Mouse (Mus musculus) leukemia stem cell, adult 10-12 weeks (primary cell): ENCODE data around the gene Aif1. TPM values are rescaled to one million over a fixed set of nuclear protein-coding genes. Genes with fewer than 3 reads are reported as not detected.

Experiments
- polyA plus RNA-seq: library from polyadenylated mRNA; stranded (reverse); fragments of >175 nt; gene quantifications from 2 replicates; pipeline ENCODE4 v1.2.3, GENCODE M21; 2012; ENCODE audit warnings: low replicate concordance

The Aif1 gene
- 1.9 and 3.8 TPM in 2 replicates for polyA plus RNA-seq

GRCm38 (mm10) chr17:35175968-35176367 lies at the start of gene Aif1:
Gene Aif1, minus strand, starts transcription at chr17:35176068.

DNA sequence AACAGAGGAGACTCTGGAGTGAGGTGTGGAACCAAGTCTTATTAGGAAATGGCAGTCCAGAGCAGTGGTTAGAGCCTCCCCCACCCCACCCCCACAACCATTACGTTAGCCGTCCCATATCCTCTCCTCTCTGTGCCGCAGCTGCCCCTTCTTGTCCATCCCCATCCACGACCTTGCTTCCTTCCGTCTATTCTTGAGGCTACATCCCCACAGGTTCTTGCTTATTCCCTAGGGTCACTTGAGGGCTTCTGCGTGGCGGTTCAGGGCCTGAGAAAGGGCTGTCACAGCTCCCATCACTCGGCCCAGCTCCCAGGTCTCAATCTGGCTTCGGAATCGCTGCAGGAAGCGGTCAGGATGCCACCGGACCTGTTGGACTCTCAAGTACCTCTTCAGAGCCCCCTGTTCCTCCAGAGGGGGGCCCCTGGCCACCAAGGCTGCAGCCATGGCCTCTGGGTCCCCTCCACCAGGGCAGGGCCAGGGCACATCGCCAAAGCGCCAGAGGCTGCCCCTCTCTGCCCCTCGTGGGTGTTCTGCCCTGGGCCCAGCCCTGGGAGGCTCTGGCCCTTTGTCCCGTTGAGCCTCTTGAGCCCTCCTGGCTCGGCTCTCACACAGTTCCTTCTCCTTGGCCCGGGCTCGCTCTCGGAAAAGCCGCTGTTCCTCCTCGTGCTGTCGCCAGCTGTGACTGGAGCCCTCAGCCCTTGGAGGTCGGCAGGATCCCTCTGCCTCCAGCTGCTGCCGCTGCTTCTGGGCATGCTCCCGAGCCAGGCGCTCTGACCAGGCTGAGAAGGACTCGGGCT lies 44.5 kb upstream of the Aif1 start, which contains the start of gene Gm16181:
TSS of gene Gm16181 (plus strand) at position 679 of the 797 bp plus-strand sequence.

GRCm38 (mm10) chr17:35204494-35205379 lies 28.9 kb upstream of the Aif1 start, which contains the start of gene Lta:
Gene Lta, minus strand, starts transcription at chr17:35205351.

DNA sequence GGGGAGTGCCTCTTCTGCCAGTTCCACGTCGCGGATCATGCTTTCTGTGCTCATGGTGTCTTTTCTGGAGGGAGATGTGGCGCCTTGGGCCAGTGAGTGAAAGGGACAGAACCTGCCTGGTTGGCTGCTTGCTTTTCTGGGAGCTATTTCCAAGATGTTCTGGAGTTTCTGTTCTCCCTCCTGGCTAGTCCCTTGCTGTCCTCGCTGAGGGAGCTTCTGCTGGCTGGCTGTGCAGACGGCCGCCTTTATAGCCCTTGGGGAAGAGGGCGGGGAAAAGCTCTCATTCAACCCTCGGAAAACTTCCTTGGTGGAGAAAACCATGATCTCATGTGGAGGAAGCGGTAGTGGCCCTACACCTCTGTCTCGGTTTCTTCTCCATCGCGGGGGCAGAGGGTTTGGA lies 25.9 kb upstream of the Aif1 start, which contains the start of gene Tnf:
TSS of gene Tnf (minus strand) at position 221 of the 400 bp plus-strand sequence.

DNA sequence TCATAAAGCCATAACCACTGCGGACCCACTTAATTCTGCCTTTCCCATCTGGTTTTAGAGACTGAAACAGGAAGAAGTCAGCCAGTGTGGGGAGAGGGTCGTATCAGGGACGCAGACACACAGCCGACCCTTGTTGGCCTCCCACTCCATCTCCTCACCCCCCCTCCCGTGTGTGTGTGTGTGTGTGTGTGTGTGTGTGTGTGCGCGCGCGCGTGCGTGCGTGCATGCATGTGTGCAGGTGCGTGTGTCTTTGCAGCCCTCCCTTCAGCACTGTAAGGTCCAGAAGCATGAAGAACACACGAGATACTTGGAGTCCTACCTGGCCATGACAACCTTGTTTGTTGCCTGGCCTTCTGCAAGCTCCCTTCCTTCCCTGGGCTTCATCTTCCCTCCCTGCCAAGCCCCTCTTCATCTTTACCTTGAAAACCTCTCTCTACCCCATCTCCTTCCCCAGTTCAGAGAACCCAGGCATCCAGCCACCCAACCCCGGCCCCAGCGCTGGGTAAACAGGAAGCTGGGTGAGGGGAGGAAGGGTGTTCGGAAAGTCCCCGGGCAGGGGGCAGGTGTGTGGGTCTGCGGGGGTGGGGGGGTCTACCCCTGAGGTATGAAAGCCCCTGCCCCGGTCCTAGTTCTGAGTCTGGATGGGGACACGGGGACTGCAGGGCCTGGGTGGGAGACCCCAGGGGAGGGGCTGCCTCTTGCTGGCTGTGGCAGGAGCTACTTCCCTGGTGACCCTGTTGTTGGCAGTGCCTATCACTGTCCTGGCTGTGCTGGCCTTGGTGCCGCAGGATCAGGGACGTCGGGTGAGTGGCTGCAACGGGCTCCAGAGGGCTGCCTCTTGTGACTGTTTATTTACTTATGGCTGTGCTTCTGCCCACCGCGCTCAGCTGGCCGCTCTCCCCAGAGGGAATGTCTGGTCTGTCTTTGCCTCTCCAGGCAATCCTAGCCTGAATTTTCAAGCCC lies 18.3 kb upstream of the Aif1 start, which contains the start of gene Ltb:
TSS of gene Ltb (plus strand) at position 559 of the 963 bp plus-strand sequence.

GRCm38 (mm10) chr17:35187959-35188610 lies 12.2 kb upstream of the Aif1 start, which contains the start of gene Lst1:
Gene Lst1, minus strand, starts transcription at chr17:35188439.

DNA sequence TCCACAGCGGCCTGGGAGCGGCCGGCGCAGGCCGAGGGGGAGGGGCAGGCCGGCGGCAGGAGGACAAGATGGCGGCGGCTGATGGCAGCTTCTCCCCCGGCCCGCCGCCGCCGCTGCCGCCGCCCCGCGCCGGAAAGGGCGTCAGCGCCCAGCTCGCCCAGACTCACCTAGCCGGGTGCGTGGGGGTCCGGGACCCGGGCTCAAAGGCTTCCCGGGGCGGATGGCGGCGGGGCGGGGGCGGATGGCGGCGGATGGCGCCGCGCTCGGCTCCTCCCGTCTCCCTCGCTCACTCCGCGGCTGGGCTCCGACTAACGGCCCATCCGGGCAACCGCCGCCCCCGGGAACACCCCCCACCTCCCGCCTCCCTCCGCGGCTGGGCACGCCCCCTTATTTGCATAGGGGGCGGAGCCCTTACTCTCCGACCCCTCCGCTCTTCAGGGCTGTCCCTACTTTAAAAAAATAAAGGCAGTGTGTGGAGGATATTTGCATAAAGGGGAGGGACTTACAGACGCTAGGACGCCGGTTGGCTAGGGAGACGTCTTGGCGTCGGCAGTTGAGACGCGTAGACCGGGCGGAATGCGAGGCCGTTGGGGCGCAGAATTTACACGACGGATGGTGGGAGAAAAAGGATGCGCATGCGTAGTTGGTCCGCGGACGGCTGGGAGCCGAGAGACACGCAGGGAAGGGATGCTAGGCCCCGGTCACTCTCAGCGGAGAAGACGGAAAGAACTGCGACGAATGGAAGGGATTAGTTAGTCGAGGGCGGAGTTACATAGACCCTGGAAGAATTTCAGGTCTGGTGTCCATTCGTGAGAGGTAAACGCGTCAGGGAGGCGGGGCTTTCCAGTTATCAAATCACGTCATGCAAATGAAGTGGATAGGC lies 11.1 kb downstream of the Aif1 start, which contains the start of gene Prrc2a:
TSS of gene Prrc2a (minus strand) at position 330 of the 883 bp plus-strand sequence.

DNA sequence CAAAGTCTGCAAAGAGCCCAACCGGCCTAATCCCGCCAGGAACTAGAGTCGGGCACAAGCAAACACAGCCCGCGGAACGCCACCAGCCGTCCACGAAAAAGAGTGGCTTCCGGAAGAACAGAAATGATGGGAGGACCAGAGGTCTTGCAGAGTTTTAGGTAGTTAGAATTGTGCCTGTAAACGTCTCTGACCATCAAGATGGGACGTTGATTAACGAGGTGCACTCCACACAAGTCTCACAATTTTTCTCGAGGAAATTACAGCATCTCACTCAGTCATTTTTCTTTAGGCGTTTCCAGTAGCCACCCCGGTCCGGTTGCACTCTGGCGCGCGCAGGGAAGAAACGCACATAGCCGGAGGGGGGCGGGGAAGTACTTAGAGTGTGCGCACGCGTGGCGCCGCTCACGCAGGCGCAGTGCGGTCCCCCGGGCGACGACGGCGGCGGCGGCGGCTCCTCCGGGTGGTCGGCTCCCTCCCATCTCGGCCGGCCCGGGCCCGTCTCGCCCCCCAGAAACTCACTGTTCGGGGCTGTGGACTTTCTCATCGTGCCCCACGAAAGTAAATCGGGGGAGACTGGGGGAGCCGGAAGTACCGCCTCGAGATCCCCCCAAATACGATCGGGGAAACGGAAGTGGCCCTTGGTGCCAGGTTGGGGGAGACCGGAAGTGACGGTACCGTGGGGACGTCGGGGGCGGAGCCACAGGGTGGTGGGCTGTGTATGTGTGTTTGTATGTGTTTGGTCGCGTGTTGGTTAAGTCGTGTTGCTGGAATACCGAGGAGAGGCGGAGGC lies 40.9 kb downstream of the Aif1 start, which contains the start of gene Bag6:
TSS of gene Bag6 (plus strand) at position 378 of the 790 bp plus-strand sequence.

GRCm38 (mm10) chr17:35131500-35132173 lies 44.2 kb downstream of the Aif1 start, which contains the start of gene Apom:
Gene Apom, minus strand, starts transcription at chr17:35132050.

DNA sequence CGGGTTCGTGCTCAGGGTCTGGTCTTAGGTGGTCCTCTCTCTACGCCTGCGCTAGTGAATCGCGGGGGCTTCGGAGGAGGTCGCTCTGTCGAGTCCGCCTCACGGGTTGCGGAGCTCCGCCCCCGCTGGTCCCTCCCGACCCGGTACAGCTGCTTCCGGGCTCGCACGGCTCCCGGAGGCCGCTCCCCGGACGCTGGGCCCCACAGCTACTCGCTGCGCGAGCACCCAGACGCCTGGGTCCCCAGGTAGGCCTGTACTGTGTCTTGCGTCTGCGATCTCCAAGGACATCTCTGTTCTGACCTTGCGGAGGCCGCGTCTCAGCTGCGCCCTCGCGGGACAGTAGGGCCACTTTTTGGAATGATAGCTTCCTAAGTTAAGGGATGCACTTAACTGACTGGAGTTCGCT lies 49.7 kb downstream of the Aif1 start, which contains the start of gene D17H6S53E:
TSS of gene D17H6S53E (plus strand) at position 168 of the 406 bp plus-strand sequence.

GRCm38 (mm10) chr17:35121871-35122303 lies 54.0 kb downstream of the Aif1 start, which contains the start of gene Csnk2b:
Gene Csnk2b, minus strand, starts transcription at chr17:35122053.

GRCm38 (mm10) chr17:35121143-35121799 lies 54.6 kb downstream of the Aif1 start, which contains the start of gene Gpank1:
Gene Gpank1, plus strand, starts transcription at chr17:35121455.

Other genes starting within 250 kb of the Aif1 start
- 22.5 and 43.0 TPM in 2 replicates for gene Neu1, start 244.8 kb downstream of the Aif1 start, polyA plus RNA-seq
- gene Hspa1b, start 216.8 kb downstream of the Aif1 start, polyA plus RNA-seq, result 16.5 and 41.3 TPM in 2 replicates
- gene Gm20481, start 206.2 kb downstream of the Aif1 start, polyA plus RNA-seq, result not detected in 2 replicates
- gene Hspa1a, start 203.9 kb downstream of the Aif1 start, polyA plus RNA-seq, result 3.5 and 6.7 TPM in 2 replicates
- not detected in 2 replicates for gene Hspa1l, start 203.4 kb downstream of the Aif1 start, polyA plus RNA-seq
- 146 and 328 TPM in 2 replicates for gene Lsm2, start 194.2 kb downstream of the Aif1 start, polyA plus RNA-seq
- 1,671 and 2,394 TPM in 2 replicates for gene Vars, start 175.1 kb downstream of the Aif1 start, polyA plus RNA-seq
- gene Vwa7, start 159.5 kb downstream of the Aif1 start, polyA plus RNA-seq, result 1.2 and 1.8 TPM in 2 replicates
- 8.2 and 32.0 TPM in 2 replicates for gene Sapcd1, start 148.1 kb downstream of the Aif1 start, polyA plus RNA-seq
- 33.3 and 82.0 TPM in 2 replicates for gene Msh5, start 129.3 kb downstream of the Aif1 start, polyA plus RNA-seq
- 197 and 295 TPM in 2 replicates for gene Clic1, start 126.1 kb downstream of the Aif1 start, polyA plus RNA-seq
- 22.4 and 54.0 TPM in 2 replicates for gene Ddah2, start 117.0 kb downstream of the Aif1 start, polyA plus RNA-seq
- gene Ly6g6c, start 110.7 kb downstream of the Aif1 start, polyA plus RNA-seq, result 0.34 TPM in 1 of 2 replicates, not detected in the other
- gene Mpig6b, start 109.9 kb downstream of the Aif1 start, polyA plus RNA-seq, result 0.27 and 0.54 TPM in 2 replicates
- gene Ly6g6e, start 99.2 kb downstream of the Aif1 start, polyA plus RNA-seq, result not detected in 2 replicates
- gene Ly6g6d, start 98.0 kb downstream of the Aif1 start, polyA plus RNA-seq, result not detected in 2 replicates
- 0.31 TPM in 1 of 2 replicates, not detected in the other for gene Ly6g6f, start 90.5 kb downstream of the Aif1 start, polyA plus RNA-seq
- 312 and 354 TPM in 2 replicates for gene Abhd16a, start 86.8 kb downstream of the Aif1 start, polyA plus RNA-seq
- not detected in 2 replicates for gene Ly6g5c, start 67.8 kb downstream of the Aif1 start, polyA plus RNA-seq
- gene Ly6g5b, start 60.6 kb downstream of the Aif1 start, polyA plus RNA-seq, result 0.71 TPM in 1 of 2 replicates, not detected in the other
- 76.3 and 112 TPM in 2 replicates for gene Gpank1, start 54.6 kb downstream of the Aif1 start, polyA plus RNA-seq
- 69.5 and 70.4 TPM in 2 replicates for gene Csnk2b, start 54.0 kb downstream of the Aif1 start, polyA plus RNA-seq
- gene D17H6S53E, start 49.7 kb downstream of the Aif1 start, polyA plus RNA-seq, result 9.5 and 12.1 TPM in 2 replicates
- gene Apom, start 44.0 kb downstream of the Aif1 start, polyA plus RNA-seq, result 0.24 TPM in 1 of 2 replicates, not detected in the other
- 803 and 946 TPM in 2 replicates for gene Bag6, start 40.9 kb downstream of the Aif1 start, polyA plus RNA-seq
- gene Prrc2a, start 11.2 kb downstream of the Aif1 start, polyA plus RNA-seq, result 1,544 and 3,522 TPM in 2 replicates
- gene Lst1, start 12.4 kb upstream of the Aif1 start, polyA plus RNA-seq, result 1.1 and 24.0 TPM in 2 replicates
- 75.8 and 165 TPM in 2 replicates for gene Ltb, start 18.4 kb upstream of the Aif1 start, polyA plus RNA-seq
- 2.6 and 2.7 TPM in 2 replicates for gene Tnf, start 25.9 kb upstream of the Aif1 start, polyA plus RNA-seq
- 4.2 and 5.6 TPM in 2 replicates for gene Lta, start 29.3 kb upstream of the Aif1 start, polyA plus RNA-seq
- gene Gm16181, start 44.8 kb upstream of the Aif1 start, polyA plus RNA-seq, result not detected in 2 replicates
- 0.69 and 1.2 TPM in 2 replicates for gene Atp6v1g2, start 57.6 kb upstream of the Aif1 start, polyA plus RNA-seq
- 31.5 and 40.3 TPM in 2 replicates for gene Nfkbil1, start 59.7 kb upstream of the Aif1 start, polyA plus RNA-seq
- 114 and 195 TPM in 2 replicates for gene Ddx39b, start 65.7 kb upstream of the Aif1 start, polyA plus RNA-seq
- 138 and 236 TPM in 2 replicates for gene H2-D1, start 86.7 kb upstream of the Aif1 start, polyA plus RNA-seq
- gene H2-Q1, start 144.3 kb upstream of the Aif1 start, polyA plus RNA-seq, result 2.6 and 3.1 TPM in 2 replicates
- 1.7 and 1.8 TPM in 2 replicates for gene H2-Q2, start 166.2 kb upstream of the Aif1 start, polyA plus RNA-seq
- 114 and 185 TPM in 2 replicates for gene H2-Q4, start 203.5 kb upstream of the Aif1 start, polyA plus RNA-seq
- gene H2-Q6, start 248.8 kb upstream of the Aif1 start, polyA plus RNA-seq, result 67.9 and 111 TPM in 2 replicates